ENCODE assay signal across 14 mouse cellular contexts in the genomic region with DNA sequence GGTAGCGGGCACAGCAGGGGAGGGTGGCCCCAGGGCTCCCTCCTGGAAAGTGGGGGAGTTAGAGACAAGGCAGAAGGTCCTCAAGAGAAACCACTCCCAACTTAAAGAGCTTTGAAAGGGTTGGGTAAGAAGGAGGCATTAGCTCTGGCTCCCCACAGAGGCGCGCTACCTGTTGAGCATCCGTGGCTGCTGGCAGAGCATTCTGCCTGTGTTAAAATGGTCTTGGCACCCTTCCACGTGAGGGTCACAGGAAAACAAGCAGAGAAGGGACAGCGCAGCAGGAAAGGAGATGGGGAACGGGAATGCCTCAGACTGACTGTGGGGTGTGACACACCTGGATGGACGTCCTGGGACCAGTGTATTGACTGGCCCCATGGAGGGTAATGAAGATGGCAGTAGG.
"Had no signal": no experiment of that assay in that cellular context is flagged by ENCODE, and none has a peak within 500 bp of the region (broad histone marks: within the 10 kb centered on the region; RNA-seq: fewer than 3 reads in every experiment).

No protein-coding gene starts in this region.

- H3K36me3 ChIP-seq: kidney, embryonic 15.5 days; liver, embryonic 13.5 days; neural tube, embryonic 13.5 days had no signal

- H3K4me2 ChIP-seq: liver, embryonic 13.5 days; midbrain, embryonic 11.5 days had no signal

- H3K27ac ChIP-seq: kidney, embryonic 15.5 days; liver, embryonic 13.5 days; neural tube, embryonic 13.5 days had no signal

- H3K27me3 ChIP-seq: neural tube, embryonic 13.5 days had no signal

- DNase-seq: kidney, adult 8-10 months; kidney, postnatal 10 days; kidney, postnatal 36 days; liver, embryonic 13.5 days; lung, adult 2 months; lung, postnatal 14 days; lung, postnatal 4 days; thymus, adult 18-20 months; thymus, postnatal 36 days had no signal

- H3K4me3 ChIP-seq: kidney, embryonic 15.5 days; liver, embryonic 13.5 days; myocyte; neural tube, embryonic 13.5 days had no signal

- H3K9me3 ChIP-seq: kidney, embryonic 15.5 days; liver, embryonic 13.5 days; neural tube, embryonic 13.5 days had no signal

- H3K9ac ChIP-seq: kidney, embryonic 15.5 days; liver, embryonic 13.5 days; neural tube, embryonic 13.5 days had no signal

- H3K4me1 ChIP-seq: liver, embryonic 13.5 days had no signal

- ATAC-seq: midbrain, embryonic 16.5 days had no signal
